Mouse (Mus musculus) megakaryocyte-erythroid progenitor cell, adult 5-6 weeks (primary cell): ENCODE data around the gene Pabpn1l. TPM values are rescaled to one million over a fixed set of nuclear protein-coding genes. Genes with fewer than 3 reads are reported as not detected.

Experiments
- ATAC-seq: replicated peaks from 2 replicates; pipeline ENCODE4 v1.8.0; 2016; ENCODE audit warnings: mild to moderate bottlenecking, inconsistent platforms; ENCODE audit not compliant: severe bottlenecking, poor library complexity, low FRiP score, low TSS enrichment
- total RNA-seq, 2 experiments: library from RNA; stranded (forward) in 1 of 2; stranded (reverse) in 1 of 2; fragments of 200-1000, 215-1000 nt in 1 of 2; fragments of >200 nt in 1 of 2; fragmentation: Nextera tagmentation in 1 of 2; gene quantifications; 2 replicates each; pipeline ENCODE4 v1.2.3; 2014 to 2017

Pabpn1l gene
- total RNA-seq (2014; fragmentation: Nextera tagmentation) (not detected in 2 replicates), total RNA-seq (2017) (not detected in 2 replicates)

- ATAC-seq, result no peak
These were observed at the start of gene Pabpn1l for GRCm38 (mm10) chr8:122622727-122623126. Pabpn1l (minus strand) TSS chr8:122622739.

- ATAC-seq, result no peak
These were observed 49.4 kb upstream of the Pabpn1l start for GRCm38 (mm10) chr8:122671894-122672293.

GRCm38 (mm10) chr8:122670718-122671117 lies 48.2 kb upstream of the Pabpn1l start:
- ATAC-seq, result no peak

DNA sequence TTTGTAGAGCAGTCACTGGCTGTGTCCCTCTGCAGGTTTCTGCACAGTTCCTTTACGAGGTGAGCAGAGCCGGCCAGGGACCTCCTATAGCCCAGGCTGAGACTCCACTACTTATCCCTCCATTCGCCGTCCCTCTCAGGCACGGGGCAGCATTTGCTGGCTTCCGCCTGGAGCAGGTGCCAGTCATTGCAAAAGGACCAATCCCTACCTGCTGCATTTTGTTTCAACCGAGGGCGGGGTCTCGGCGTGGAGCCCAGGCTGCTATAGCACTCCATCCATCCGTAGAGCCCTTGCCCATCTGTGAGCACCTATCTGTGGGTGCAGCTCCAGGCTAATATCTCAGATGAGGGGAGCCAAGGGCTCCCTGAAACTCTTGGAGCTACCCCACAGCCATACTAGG lies 47.5 kb upstream of the Pabpn1l start:
- ATAC-seq, result no peak

GRCm38 (mm10) chr8:122669370-122669769 lies 46.8 kb upstream of the Pabpn1l start:
- no peak for ATAC-seq

DNA sequence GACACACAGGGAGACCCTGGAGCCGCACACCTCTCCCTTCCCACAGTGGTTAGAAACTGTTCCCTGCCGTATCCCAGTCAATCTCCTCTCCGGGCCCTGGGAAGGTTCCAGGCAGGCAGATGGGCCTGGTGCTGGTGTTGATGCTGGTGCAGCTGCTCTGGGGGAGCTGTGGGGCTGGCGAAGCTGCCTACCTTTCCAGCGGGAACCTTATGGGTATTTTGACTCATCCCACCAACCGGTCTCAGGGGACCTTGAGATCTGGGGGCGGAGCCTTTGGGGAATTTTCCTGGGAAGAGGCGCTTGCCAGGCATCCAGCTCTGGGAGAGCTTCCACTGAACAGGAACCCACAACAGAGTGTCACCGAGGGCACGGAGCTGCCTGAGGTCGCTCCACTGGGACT lies 45.3 kb upstream of the Pabpn1l start:
- no peak for ATAC-seq

- ATAC-seq, result peak; percentile 17
These were observed 44.3 kb upstream of the Pabpn1l start for GRCm38 (mm10) chr8:122666827-122667226.

DNA sequence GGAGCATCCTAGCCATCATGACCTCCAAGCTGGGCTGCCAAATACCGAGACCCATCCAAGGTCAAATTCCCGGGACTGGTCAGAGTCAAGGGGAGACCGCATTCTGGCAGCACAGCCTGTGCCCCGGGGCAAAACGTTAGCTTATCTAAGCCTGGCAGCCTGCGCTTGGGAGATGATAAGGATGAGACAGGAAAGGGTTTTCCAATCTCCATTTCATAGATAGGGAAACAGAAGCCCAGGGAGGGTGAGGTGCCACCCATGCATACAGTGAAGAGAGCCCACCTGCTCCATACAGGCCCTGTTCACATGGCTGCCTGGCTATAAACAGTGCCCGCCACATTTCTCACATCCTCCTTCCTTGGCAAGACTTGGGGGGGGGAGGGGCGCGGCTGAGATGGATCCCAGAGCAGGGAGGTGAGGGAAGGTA lies 43.8 kb upstream of the Pabpn1l start:
- peak; percentile 69 for ATAC-seq

DNA sequence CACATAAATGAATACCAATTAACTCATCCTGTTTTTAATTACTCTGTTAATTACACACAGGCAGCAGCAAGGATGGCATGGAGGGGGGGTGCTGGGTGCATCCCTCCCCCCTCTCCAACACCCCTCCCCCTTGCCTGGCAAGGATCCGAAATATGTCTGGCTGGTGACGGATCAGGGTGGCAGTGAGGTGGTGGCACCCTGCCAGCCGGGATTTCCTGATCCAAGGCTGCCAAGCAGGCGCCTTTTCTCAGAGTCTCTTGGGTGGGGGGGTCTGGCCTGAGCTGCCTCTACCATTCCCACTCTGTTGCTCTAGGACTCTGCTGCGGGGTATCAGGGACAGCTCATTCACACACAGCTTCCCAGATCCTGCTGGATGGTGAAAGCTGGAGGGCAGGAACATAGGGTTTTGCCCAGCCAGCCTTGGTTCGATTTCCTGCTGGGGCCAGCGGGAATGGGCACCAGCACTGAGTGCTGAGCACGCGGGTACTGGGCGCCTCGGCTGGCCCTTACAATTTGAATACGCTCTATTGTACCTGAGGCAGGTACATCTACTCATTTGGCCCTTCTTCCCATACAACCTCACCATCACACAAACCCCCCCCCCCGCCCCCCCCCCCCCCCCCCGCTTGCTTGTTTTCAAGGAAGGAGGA lies 43.3 kb upstream of the Pabpn1l start:
- no peak for ATAC-seq

DNA sequence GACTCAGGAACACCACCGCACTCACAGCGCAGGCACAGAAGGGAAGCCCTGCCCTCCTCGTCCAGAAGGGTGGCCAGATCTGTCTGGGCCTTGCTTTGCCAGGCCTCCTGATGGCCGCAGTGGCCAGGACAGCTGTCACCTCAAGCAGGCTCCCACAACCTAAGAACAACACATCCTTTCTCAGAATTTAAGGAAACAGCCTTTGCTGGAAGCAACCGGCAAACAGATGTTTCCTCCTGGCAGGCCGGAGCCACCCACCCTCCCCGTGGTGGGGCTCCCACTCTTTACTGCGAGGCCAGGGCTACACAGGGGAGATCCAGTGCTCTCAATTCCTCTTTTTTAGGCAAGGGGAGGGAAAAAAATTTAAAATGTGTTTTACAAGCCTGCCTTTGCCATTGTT lies 42.7 kb upstream of the Pabpn1l start:
- ATAC-seq, result no peak

DNA sequence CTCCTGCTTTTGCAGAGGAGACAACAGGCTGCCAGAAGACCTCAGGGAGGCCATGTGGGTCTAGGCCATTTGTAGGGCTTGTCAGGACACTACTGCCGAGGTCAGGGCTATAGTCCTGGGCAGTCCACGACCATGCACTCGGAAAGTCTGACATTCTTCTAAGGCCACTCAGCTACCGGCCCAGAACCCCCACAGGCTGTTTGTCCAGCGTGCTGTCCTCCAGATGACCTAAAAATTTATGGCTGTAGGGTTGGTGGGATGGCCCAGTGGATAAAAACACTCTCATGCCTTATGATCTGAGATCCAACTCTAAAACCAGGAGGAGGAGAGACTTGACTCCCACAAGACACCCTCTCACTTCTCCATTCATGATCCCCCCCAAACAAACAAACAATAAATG lies 41.1 kb upstream of the Pabpn1l start:
- no peak for ATAC-seq

DNA sequence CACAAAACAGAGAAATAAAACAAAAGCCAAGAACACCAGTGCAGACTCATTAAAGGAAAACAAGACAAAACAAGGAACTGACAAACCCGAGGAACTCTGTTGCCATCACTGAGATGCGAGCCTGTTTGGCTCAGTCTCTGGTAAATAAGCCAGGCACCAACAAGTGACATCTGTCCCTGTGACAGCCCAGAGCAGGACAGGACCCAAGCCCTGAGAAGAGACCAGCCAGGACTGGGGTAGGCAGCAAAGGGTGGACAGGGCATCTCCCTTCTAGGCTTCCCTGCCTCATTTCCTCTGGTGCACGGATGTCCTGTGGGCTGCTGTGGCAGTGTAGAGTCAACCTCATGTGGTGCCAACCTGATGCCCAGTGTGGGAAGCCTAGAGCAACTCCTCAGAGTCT lies 40.6 kb upstream of the Pabpn1l start:
- ATAC-seq, result no peak

DNA sequence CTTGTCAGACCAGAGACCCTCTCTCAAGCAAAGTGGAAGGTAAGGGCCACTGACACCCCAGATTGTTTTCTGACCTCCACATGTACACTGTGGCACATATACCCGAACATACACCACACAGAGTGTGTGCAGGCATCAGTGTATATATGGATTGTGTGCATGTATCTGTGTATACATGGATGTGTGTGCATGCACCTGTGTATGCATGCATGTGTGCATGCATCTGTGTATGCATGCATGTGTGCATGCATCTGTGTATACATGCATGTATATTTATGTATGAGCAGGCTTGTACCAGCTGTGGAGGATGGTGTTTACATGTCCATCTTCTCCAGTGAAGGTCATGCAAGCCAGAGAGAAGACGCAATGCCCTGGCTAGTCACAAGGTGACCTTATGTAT lies 39.4 kb upstream of the Pabpn1l start:
- no peak for ATAC-seq

DNA sequence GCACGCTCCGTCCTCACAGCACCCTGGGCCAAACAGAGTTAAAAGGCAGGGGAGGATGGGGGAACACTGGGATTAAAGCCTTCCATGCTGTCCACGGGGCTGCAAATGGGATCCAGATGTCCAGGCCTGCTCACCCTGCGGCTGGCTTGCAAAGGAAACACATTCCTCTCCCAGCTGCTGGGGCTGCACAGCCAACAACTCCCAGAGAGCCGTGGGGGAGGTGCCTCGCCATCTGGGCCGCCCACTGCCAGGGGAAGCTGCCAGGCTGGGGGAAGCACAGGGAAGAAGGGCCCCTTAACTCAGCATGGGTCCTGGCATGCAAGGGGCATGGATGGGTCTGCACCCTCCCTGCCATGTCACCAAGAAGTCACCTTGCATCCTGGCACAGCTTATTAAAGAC lies 38.6 kb upstream of the Pabpn1l start:
- ATAC-seq, result no peak

- no peak for ATAC-seq
These were observed 37.5 kb upstream of the Pabpn1l start for GRCm38 (mm10) chr8:122660022-122660421.

- no peak for ATAC-seq
These were observed 36.2 kb upstream of the Pabpn1l start for GRCm38 (mm10) chr8:122658807-122659160.

DNA sequence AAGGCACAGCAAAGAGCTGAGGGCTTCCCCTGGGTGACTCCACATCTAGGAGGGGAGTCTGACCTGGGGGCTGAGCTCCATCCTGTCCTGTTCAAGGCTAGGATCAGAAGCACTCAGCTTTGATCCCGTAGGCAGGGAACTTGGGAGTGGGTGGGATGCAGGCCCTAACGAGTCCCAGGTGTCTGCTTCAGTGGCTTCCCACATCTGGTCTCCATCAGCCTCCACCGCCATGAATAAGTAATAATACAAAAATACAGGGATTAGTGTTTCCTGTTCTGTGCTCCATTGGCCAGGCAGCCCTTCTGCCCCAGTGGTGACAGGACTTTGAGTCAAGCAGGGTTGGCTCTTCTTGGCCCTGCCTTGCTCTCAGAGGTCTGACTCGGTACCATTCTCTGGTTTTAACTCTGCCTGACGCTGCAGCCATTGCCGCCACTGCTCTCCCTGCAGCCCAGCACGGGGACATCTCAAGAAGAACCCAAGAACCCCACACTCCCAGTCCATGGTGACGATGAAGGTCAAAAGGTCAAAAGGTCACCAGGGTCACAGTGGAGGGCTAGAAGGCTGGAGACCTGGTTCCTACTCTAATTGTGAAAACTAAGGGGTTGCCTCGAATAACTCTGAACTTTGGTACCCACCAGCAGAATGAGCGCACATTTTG lies 35.7 kb upstream of the Pabpn1l start:
- ATAC-seq, result no peak

DNA sequence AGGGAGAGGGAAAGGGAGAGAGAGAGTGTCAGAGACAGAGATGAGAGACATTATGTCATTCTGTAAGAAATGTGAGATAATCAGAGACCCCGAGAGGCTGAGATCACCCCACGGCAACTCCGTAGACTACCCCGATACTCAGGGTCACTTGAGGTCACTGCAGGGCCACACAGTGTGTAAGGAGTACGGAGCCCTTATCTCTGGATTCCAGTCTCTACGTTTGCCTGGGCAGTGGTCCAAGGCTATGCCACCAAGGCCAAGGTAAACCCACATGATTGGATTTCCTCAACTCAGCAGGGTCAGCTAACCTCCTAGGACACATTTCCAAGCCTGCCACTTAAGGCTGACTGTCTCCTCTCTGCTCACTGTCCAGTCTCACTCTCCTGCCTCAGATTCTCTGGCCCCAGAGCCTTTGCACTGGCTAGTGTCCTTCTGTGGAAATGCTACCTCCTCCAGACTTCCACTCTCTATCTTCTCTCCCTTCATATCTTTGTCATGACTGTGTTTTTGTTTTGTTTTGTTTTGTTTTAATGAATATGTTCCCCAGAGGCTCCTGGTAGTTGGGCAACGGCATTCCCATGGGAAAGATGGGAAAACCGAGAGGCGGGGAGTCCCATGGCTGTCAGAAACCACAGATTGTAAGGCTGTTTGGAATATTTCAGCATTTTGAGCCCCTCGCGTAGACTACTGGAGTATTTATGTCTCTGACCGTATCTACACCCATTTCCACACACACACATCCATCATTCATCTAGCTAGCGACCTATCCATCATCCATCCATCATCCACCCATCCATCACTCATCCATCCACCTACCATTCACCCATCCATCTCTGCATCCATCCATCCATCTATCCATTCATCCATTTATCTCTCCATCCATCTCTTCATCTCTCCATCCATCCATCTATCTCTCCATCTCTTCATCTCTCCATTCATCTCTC lies 33.8 kb upstream of the Pabpn1l start:
- peak; percentile 77 for ATAC-seq

GRCm38 (mm10) chr8:122654768-122655167 lies 32.2 kb upstream of the Pabpn1l start:
- ATAC-seq, result no peak

GRCm38 (mm10) chr8:122652643-122653042 lies 30.1 kb upstream of the Pabpn1l start:
- ATAC-seq, result no peak
